Mouse (Mus musculus): ENCODE data around the gene Vill. TPM values are rescaled to one million over a fixed set of nuclear protein-coding genes. Genes with fewer than 3 reads are reported as not detected.

The Vill gene
- total and polyA plus RNA-seq, 2 experiments from 2014 or later = 3.8 to 4.8 TPM

- Histone ChIP-seq H3K27me3 (ENCODE audit: control insufficient read depth, insufficient read depth, low read length) (no peaks in the 10 kb centered on the region), H3K27ac (ENCODE audit: low read depth) (no peak overlapping the region), H3K9me3 (replicated peaks; ENCODE audit: control insufficient read depth, low read length) (no peaks in the 10 kb centered on the region), H3K4me1 (ENCODE audit: control insufficient read depth, insufficient read depth) (peaks cover 27% of the 10 kb centered on the region), H3K4me2 (ENCODE audit: low read depth, low read length) (peak overlapping the region; percentile 72), H3K9ac (replicated peaks; ENCODE audit: low read depth, low read length) (0 out of 2 replicates have a peak overlapping the region, but pooled peaks have one; percentile 22), H3K36me3 (replicated peaks; ENCODE audit: control insufficient read depth, insufficient read depth, low read length) (no peaks in the 10 kb centered on the region), H3K4me3 (ENCODE audit: low read depth, low read length) (peak overlapping the region; percentile 63; the same call in 1 of the 2 replicates)
- ATAC-seq (ENCODE audit: insufficient read depth, low read depth) (no peak), DNase-seq (ENCODE audit: low spot score) (no peak)
- TF ChIP-seq EP300 (IDR thresholded peaks at IDR 0.05; ENCODE audit: low read depth) = no peak
- TF ChIP-seq CTCF (IDR thresholded peaks at IDR 0.05; ENCODE audit: low read depth) = no peak
- WGBS = 67% methylated on average over 12 of the region's 12 CpGs
Measured at GRCm38 (mm10) chr9:119091581-119092310, 39.2 kb downstream of the Vill start.

GRCm38 (mm10) chr9:119092473-119093418 is 40.2 kb downstream of the Vill start:
- TF ChIP-seq EP300 (IDR thresholded peaks at IDR 0.05; ENCODE audit: low read depth) (no peak), CTCF (IDR thresholded peaks at IDR 0.05; ENCODE audit: low read depth) (no peak)
- ATAC-seq (ENCODE audit: insufficient read depth, low read depth) (no peak), DNase-seq (ENCODE audit: low spot score) (peak; percentile 41)
- Histone ChIP-seq H3K9me3 (replicated peaks; ENCODE audit: control insufficient read depth, low read length) (no peaks in the 10 kb centered on the region), H3K4me3 (ENCODE audit: low read depth, low read length) (peak overlapping the region; percentile 63), H3K27ac (ENCODE audit: low read depth) (peak overlapping the region; percentile 78), H3K4me2 (ENCODE audit: low read depth, low read length) (peak overlapping the region; percentile 72), H3K4me1 (ENCODE audit: control insufficient read depth, insufficient read depth) (peaks cover 24% of the 10 kb centered on the region), H3K27me3 (ENCODE audit: control insufficient read depth, insufficient read depth, low read length) (no peaks in the 10 kb centered on the region), H3K9ac (replicated peaks; ENCODE audit: low read depth, low read length) (peak overlapping the region; percentile 68), H3K36me3 (replicated peaks; ENCODE audit: control insufficient read depth, insufficient read depth, low read length) (no peaks in the 10 kb centered on the region)
- 4% methylated on average over 45 of the region's 45 CpGs for WGBS

- Histone ChIP-seq H3K9me3 (replicated peaks; ENCODE audit: control insufficient read depth, low read length) (no peaks in the 10 kb centered on the region), H3K4me3 (ENCODE audit: low read depth, low read length) (peak within 1 kb of the TSS; percentile 63), H3K27ac (ENCODE audit: low read depth) (peak within 1 kb of the TSS; percentile 78), H3K27me3 (ENCODE audit: control insufficient read depth, insufficient read depth, low read length) (no peaks in the 10 kb centered on the region), H3K4me2 (ENCODE audit: low read depth, low read length) (peak within 1 kb of the TSS; percentile 72), H3K9ac (replicated peaks; ENCODE audit: low read depth, low read length) (peak within 1 kb of the TSS; percentile 68), H3K4me1 (ENCODE audit: control insufficient read depth, insufficient read depth) (peaks cover 22% of the 10 kb centered on the region), H3K36me3 (replicated peaks; ENCODE audit: control insufficient read depth, insufficient read depth, low read length) (no peaks in the 10 kb centered on the region)
- peak; percentile 94 for ATAC-seq (ENCODE audit: insufficient read depth, low read depth)
- 13% methylated on average over 41 of the region's 45 CpGs for WGBS
- DNase-seq (ENCODE audit: low spot score) = peak; percentile 91
- no peak for TF ChIP-seq EP300 (IDR thresholded peaks at IDR 0.05; ENCODE audit: low read depth)
- TF ChIP-seq CTCF (IDR thresholded peaks at IDR 0.05; ENCODE audit: low read depth) = no peak; the same call in 1 of the 2 replicates
Measured at GRCm38 (mm10) chr9:119093419-119094295, 41.1 kb downstream of the Vill start, which contains the start of gene Plcd1. Gene Plcd1, minus strand, starts transcription at chr9:119093502.

- TF ChIP-seq EP300 (IDR thresholded peaks at IDR 0.05; ENCODE audit: low read depth) = no peak
- TF ChIP-seq CTCF (IDR thresholded peaks at IDR 0.05; ENCODE audit: low read depth) = no peak
- no peak overlapping the region for H3K4me3 ChIP-seq (ENCODE audit: low read depth, low read length)
- no peaks in the 10 kb centered on the region for H3K27me3 ChIP-seq (ENCODE audit: control insufficient read depth, insufficient read depth, low read length)
- H3K9ac ChIP-seq (replicated peaks; ENCODE audit: low read depth, low read length) = no peak overlapping the region
- ATAC-seq (ENCODE audit: insufficient read depth, low read depth) = no peak
- no peaks in the 10 kb centered on the region for H3K36me3 ChIP-seq (replicated peaks; ENCODE audit: control insufficient read depth, insufficient read depth, low read length)
- no peak for DNase-seq (ENCODE audit: low spot score)
- peaks cover 20% of the 10 kb centered on the region for H3K4me1 ChIP-seq (ENCODE audit: control insufficient read depth, insufficient read depth)
- no peak overlapping the region for H3K4me2 ChIP-seq (ENCODE audit: low read depth, low read length)
- no peaks in the 10 kb centered on the region for H3K9me3 ChIP-seq (replicated peaks; ENCODE audit: control insufficient read depth, low read length)
- 70% methylated on average over 13 of the region's 13 CpGs for WGBS
- H3K27ac ChIP-seq (ENCODE audit: low read depth) = no peak overlapping the region
Measured at GRCm38 (mm10) chr9:119094462-119095109, 42.0 kb downstream of the Vill start.
